In the genomic region with DNA sequence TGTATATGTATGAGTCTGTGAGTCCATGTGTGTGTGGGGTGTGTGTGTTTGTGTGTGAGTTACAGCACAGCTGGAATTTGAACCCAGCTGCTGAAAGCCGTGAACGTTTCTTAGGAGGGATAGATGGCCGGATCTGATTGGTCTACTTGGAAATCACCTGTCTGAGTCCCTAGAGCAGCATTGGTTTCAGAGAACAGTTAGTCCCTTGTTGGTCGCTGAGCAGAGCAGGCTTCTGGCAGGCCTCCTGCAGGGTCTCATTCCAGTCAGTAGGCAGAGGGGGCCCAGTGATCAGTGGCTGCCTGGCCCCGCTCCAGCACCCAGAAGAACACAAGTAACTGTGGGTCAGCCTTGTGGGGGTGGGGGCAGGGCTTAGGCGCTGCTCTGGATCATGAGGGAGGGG, we compare ENCODE assay signal across 9 mouse cellular contexts. TPM values are rescaled to one million over a fixed set of nuclear protein-coding genes. Genes with fewer than 3 reads are reported as not detected.
DNase-seq lines count a peak whose midpoint lies in the region; ATAC-seq lines count a peak whose summit lies in the region.
"Had no signal": no experiment of that assay in that cellular context is flagged by ENCODE, and none has a peak within 500 bp of the region (broad histone marks: within the 10 kb centered on the region; RNA-seq: fewer than 3 reads in every experiment).

No protein-coding gene starts in this region.

- 20% methylated on average over 6 of the region's 6 CpGs for WGBS in lung, embryonic 16.5 days
- 35% methylated on average over 6 of the region's 6 CpGs for WGBS in intestine, embryonic 15.5 days
- 23% methylated on average over 6 of the region's 6 CpGs for WGBS in neural tube, embryonic 15.5 days

- no peak overlapping the region for H3K9ac ChIP-seq in lung, embryonic 16.5 days (ENCODE audit: low read length)
- no peak overlapping the region for H3K9ac ChIP-seq in intestine, embryonic 15.5 days
- H3K9ac ChIP-seq in neural tube, embryonic 15.5 days (replicated peaks) = no peak overlapping the region

- H3K27ac ChIP-seq in lung, embryonic 16.5 days (ENCODE audit: low read length) = no peak overlapping the region
- H3K27ac ChIP-seq in intestine, embryonic 15.5 days = no peak overlapping the region
- H3K27ac ChIP-seq in neural tube, embryonic 15.5 days (replicated peaks) = peak overlapping the region; percentile 73

- H3K9me3 ChIP-seq in lung, embryonic 16.5 days (ENCODE audit: control insufficient read depth, low read length) = no peaks in the 10 kb centered on the region
- no peaks in the 10 kb centered on the region for H3K9me3 ChIP-seq in intestine, embryonic 15.5 days
- no peaks in the 10 kb centered on the region for H3K9me3 ChIP-seq in neural tube, embryonic 15.5 days (replicated peaks)

- ATAC-seq in lung, embryonic 16.5 days (ENCODE audit: low read depth) = peak; percentile 27; the same call in 1 of the 2 replicates
- peak; percentile 66 for ATAC-seq in intestine, embryonic 15.5 days
- peak; percentile 82 for ATAC-seq in neural tube, embryonic 15.5 days (ENCODE audit: low FRiP score)

- 0 out of 2 replicates have a peak, but pooled peaks cover 2% of the 10 kb centered on the region for H3K36me3 ChIP-seq in lung, embryonic 16.5 days (ENCODE audit: control insufficient read depth, insufficient read depth, low read length)
- H3K36me3 ChIP-seq in intestine, embryonic 15.5 days = 0 out of 2 replicates have a peak, but pooled peaks cover 3% of the 10 kb centered on the region
- no peaks in the 10 kb centered on the region for H3K36me3 ChIP-seq in neural tube, embryonic 15.5 days

- H3K4me1 ChIP-seq in lung, embryonic 16.5 days (replicated peaks; ENCODE audit: control insufficient read depth, insufficient read depth, low read length) = peaks cover 23% of the 10 kb centered on the region
- peaks cover 10% of the 10 kb centered on the region for H3K4me1 ChIP-seq in intestine, embryonic 15.5 days (replicated peaks)
- peaks cover 45% of the 10 kb centered on the region for H3K4me1 ChIP-seq in neural tube, embryonic 15.5 days

- no peak overlapping the region for H3K4me2 ChIP-seq in lung, embryonic 16.5 days (ENCODE audit: low read depth, low read length)
- no peak overlapping the region for H3K4me2 ChIP-seq in intestine, embryonic 15.5 days (replicated peaks)
- no peak overlapping the region for H3K4me2 ChIP-seq in neural tube, embryonic 15.5 days

- H3K27me3 ChIP-seq in lung, embryonic 16.5 days (ENCODE audit: control insufficient read depth, insufficient read depth, low read depth, low read length) = no peaks in the 10 kb centered on the region
- no peaks in the 10 kb centered on the region for H3K27me3 ChIP-seq in intestine, embryonic 15.5 days (replicated peaks)
- H3K27me3 ChIP-seq in neural tube, embryonic 15.5 days (replicated peaks) = no peaks in the 10 kb centered on the region

- DNase-seq in frontal cortex, postnatal 10 days (ENCODE audit: low spot score in 2 of 2) = peak; percentile 57 to 83
- DNase-seq in frontal cortex, adult 2 months (ENCODE audit: extremely low spot score in 1 of 2, low spot score in 1 of 2) = no peak
- DNase-seq in lung, postnatal 14 days = no peak
- no peak for DNase-seq in adrenal gland, adult 18-20 months (ENCODE audit: low spot score in 2 of 2)
- DNase-seq in kidney, postnatal 36 days = no peak

- no peak overlapping the region for H3K4me3 ChIP-seq in lung, embryonic 16.5 days (ENCODE audit: low read length)
- no peak overlapping the region for H3K4me3 ChIP-seq in intestine, embryonic 15.5 days (replicated peaks)
- H3K4me3 ChIP-seq in neural tube, embryonic 15.5 days (replicated peaks) = no peak overlapping the region
- H3K4me3 ChIP-seq: myocyte had no signal

RNA-seq across cellular contexts. Expression of gene Ppard, which starts 12.2 kb away (rescaled TPM):
- 21.2 and 22.9 TPM in 2 replicates for polyA plus RNA-seq in frontal cortex, adult 2 months (2012; rRNA removed)
- polyA plus RNA-seq in lung, embryonic 16.5 days (2015; fragmentation: Nextera tagmentation; extraction: Ambion mirVana) = 2.7 TPM in 2 replicates
- 1.8 and 1.9 TPM in 2 replicates for polyA plus RNA-seq in intestine, embryonic 15.5 days (2015; fragmentation: Nextera tagmentation; extraction: Ambion mirVana)
- polyA plus RNA-seq in neural tube, embryonic 15.5 days (2015; fragmentation: Nextera tagmentation; extraction: Ambion mirVana) = 1.3 and 1.7 TPM in 2 replicates
- 10 to 100 TPM; 70.6 to 70.7 TPM for total RNA-seq in adrenal gland, adult 18-20 months (2021)

RNA-seq across cellular contexts. Expression of gene Def6, which starts 37.1 kb away (rescaled TPM):
- 5.6 and 5.9 TPM in 2 replicates for polyA plus RNA-seq in frontal cortex, adult 2 months (2012; rRNA removed)
- polyA plus RNA-seq in lung, embryonic 16.5 days (2015; fragmentation: Nextera tagmentation; extraction: Ambion mirVana) = 5.2 and 8.6 TPM in 2 replicates
- polyA plus RNA-seq in intestine, embryonic 15.5 days (2015; fragmentation: Nextera tagmentation; extraction: Ambion mirVana) = 3.4 and 4.3 TPM in 2 replicates
- 8.6 and 24.0 TPM in 2 replicates for polyA plus RNA-seq in neural tube, embryonic 15.5 days (2015; fragmentation: Nextera tagmentation; extraction: Ambion mirVana)
- total RNA-seq in adrenal gland, adult 18-20 months (2021) = 1 to 10 TPM; 1.2 to 1.3 TPM

Comparison
In these comparisons a context has a peak if more than half of its experiments do, and no peak if none do; other contexts are left out.
1. DNase-seq: peak in frontal cortex, postnatal 10 days (2 of 2); none in frontal cortex, adult 2 months (0 of 2), lung, postnatal 14 days (single experiment), adrenal gland, adult 18-20 months (0 of 2) and kidney, postnatal 36 days (0 of 2).
2. ATAC-seq: peak in every context shown above with its lines; median percentile 82 in neural tube, embryonic 15.5 days; 66 in intestine, embryonic 15.5 days; 27 in lung, embryonic 16.5 days.